Mouse (Mus musculus) 3T3-L1 (cell line): Measurements from ENCODE around the gene Rxfp3.

Experiments used
- DNase-seq: peaks from one replicate; pipeline ENCODE4 v3.0.0-alpha.2; 2015; ENCODE audit warnings: low read depth, low spot score

Gene Rxfp3

DNA sequence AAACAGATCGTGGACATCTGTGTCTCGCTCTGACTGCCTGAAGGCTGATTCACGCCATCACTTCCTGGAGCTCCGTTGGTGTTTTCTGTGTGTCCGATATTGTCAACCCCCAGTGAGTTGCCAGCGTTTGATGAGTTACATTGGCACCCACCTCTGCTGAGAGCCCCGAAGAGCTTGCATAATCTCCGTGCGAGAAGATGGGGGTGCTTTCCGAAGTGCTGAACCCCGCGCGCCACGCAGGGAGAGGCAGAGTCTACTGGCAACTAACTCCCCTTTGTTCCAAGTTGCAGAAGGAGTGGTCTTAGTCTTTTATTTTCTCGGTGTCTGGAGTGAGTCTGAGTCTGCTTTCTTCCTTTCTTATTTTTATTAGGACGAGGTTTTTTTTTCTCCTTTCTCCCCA, at the start of gene Rxfp3:
Rxfp3 (minus strand) TSS at position 281 of the 400 bp plus-strand sequence.
- DNase-seq, result no peak

GRCm38 (mm10) chr15:11084993-11085365, 47.2 kb upstream of the Rxfp3 start:
- DNase-seq, result peak; percentile 75

DNA sequence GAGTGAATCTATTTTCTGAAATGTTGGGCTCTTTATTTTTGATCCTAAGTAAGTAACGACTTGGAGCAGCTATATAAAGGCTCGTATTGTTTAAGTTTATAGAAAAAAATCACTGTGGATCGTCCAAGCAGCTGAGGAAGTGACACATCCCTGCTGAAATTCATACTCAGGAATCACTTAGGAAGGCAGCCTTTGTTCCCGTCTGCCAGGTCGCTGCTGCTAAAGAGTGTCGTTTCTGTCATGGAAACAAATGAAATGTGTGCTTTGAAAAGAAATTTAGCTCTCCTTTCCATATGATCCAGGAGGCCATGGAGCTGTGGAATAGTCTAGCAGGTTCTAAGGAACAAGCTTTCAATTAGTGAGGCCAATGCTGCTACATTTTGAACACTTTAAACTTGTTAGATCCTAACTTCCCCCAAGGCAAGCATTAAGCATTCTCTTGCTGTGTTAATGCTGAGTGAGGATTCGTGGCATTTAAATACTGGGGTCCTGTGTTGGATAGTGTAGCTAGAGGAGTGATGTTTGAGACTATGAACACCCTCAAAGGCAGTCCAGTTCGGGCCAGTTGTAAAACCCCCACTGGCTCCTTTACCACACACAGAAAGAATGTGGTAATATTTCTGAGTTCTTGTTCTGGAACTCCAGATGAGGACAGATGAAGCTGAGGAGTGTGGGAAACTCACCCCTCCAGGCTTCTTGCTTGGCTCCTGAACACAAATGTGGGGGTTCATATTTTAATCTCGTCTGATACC, 46.6 kb upstream of the Rxfp3 start:
- peak; percentile 77 for DNase-seq

GRCm38 (mm10) chr15:11083678-11084077, 45.9 kb upstream of the Rxfp3 start:
- DNase-seq, result no peak

DNA sequence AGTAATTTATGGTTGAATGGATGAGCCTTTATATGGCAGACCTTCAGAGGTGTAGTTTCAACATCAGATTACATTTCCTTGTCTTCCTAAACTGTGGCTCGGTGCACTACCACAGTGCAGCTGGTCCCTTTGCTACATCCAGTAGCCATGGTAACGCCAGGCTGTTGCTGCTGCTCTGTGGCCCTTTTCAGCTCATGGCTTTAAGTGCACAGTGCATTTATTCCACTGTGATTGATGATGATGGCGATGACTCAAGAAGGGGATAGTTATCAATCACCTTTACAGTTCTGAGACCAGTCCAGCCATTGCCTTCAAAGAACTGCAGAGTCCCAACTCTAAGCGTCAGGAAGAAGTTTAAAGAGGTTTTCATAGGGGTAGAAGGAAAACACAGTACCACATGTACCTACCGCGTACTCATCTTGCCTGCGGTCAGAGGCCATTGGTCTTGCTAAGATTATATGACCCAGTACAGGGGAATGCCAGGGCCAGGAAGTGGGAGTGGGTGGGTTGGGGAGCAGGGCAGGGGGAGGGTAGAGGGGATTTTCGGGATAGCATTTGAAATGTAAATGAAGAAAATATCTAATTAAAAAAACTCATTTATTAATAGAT, 45.3 kb upstream of the Rxfp3 start:
- DNase-seq, result no peak

- no peak for DNase-seq
Measured at GRCm38 (mm10) chr15:11075726-11076361, 38.1 kb upstream of the Rxfp3 start.

DNA sequence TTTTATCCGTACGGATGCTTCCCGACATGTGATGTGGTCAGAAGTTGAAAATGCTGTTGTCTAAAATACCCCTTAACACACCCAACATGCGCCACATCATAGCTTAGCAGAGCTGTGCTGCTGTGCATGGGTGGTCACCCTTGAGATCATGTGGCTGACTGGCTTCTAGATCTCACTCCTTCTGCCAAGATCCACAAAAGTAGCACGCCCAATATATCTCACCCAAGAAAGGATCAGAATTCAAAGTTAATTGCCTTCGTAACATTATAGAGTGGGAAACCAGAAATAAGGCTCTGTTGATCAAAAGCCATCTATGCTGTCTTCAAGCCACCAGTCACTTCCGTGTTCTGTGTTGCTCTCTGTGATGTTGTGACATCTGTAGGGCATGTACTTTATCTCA, 30.1 kb upstream of the Rxfp3 start:
- DNase-seq, result no peak

GRCm38 (mm10) chr15:11066299-11066698, 28.5 kb upstream of the Rxfp3 start:
- DNase-seq, result no peak

DNA sequence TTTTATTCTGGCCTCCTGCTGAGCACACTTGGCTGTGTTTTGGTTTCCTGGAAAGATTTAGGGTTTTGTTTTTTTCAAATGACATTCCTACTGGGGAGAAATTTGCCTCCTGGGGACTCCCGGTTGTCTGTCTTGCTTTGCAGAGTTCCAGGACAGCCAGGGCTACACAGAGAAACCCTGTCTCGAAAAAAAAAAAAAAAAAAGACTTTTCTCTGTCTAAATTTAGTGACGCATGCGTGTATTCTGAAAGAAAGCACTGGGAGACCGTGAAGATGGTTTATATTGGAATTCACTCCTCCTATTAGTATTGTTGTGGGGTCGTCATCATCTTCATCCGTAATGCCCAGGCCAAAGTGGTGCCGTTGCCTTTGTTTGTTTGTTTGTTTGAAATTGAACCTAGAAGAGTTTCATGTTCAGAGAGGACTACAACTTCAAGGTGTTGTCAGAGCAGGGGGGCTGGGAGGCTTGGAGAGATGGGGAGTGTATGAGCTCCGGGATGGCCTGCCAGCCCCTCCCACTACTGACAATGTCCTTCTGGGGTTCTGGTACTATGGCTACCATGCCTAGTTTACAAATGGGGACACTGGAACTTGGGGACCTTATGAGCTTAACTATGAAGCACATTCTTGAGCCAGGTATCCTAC, 27.9 kb upstream of the Rxfp3 start:
- DNase-seq, result peak; percentile 56

DNA sequence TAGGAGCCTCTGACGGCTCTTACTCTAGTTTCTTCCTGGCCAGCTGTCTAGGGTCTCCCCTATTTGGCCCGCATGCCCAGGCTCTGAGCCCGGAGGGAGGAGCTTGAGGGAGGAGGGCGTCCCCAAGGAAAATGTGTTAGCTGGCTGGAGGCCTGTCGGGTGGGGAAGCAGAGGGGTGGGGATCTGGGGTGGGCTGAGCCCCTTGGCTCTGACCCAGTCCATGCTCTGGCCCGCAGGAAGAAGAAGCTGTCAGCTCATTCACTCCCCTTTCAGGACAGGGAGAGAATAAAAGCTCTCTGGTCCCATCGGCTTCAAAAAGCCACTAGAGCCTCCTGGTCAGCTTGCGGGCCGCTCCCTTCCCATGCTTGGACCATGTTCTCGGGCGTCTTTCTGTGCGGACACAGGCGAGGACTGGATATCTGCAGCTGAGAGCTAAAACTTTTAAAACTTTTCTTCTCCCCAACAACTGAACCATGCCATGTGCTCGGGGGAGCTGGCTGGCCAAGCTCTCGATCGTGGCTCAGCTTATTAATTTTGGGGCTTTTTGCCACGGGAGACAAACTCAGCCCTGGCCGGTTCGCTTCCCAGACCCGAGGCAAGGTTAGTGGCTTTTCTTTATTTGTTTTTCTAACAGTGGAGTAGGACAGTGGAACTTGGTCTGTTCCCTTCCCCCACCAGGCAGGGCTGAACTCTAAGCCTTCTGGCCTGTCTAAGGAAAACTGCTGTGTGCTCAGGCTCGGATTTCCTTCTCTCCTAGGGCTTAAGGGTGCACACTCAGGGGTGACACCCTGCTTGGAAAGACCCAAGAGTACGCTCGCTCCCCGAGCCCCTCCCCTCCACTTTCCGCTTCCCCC, 27.0 kb upstream of the Rxfp3 start, which contains the start of gene Adamts12:
Adamts12 (plus strand) TSS at position 233 of the 854 bp plus-strand sequence.
- peak; percentile 83 for DNase-seq

DNA sequence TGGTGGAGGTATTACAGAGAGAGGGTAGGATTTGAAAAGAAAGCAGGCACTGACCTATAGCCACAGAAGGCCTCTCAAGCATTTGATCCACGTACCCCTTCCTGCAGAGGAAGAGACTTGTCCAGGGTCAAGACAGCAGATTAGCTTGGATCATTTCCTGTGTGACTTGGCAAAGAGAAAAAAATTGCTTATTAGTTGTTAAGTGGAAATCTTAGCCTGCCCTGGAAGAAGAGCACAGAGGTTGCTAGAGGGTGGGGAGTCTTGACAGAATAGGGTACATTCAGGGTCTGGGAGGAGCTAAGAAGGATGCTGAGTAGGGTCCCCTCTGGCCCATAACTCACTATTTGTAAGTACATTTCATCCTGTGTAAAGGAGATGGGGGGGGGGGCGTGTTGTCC, 26.4 kb upstream of the Rxfp3 start:
- peak; percentile 78 for DNase-seq

GRCm38 (mm10) chr15:11062903-11063302, 25.1 kb upstream of the Rxfp3 start:
- DNase-seq, result no peak

- DNase-seq, result no peak
Measured at GRCm38 (mm10) chr15:11054440-11055080, 16.8 kb upstream of the Rxfp3 start.

DNA sequence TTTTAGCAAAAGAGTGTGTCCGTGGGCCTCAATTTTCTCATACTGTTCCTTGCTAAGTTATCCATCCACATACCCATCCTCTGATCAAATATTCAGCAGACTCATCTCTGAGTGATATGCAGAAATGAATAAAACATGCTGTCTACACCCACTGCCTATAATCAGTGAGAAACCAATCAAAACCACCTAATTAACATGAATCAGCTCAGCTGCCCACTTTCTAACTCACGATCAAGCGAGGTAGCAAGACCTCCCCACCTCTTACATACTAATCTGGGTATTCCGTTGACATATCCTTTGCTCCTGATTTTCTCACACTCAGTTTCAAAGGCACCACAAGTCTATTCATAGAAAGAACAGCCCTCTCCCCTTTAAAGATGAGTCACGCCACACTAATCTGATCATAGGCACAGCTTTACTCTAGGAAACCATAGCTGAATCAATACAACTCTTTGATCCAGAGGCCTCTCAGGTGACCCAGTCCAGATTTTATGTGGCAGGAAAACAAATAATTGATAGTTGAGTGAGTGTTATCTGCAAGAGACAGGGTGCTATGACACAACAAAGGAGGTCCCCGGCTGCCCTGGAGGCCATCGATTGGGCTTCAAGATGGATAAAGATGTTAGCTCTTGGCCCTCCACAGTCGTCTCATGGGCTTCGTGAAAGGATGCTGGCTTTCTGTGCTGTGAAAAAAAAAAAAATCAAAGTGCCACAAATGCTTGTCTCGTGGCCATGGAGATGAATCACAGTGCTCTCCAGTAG, 16.1 kb upstream of the Rxfp3 start:
- no peak for DNase-seq

- peak; percentile 93 for DNase-seq
Measured at GRCm38 (mm10) chr15:11042828-11043227, 5.0 kb upstream of the Rxfp3 start.

- DNase-seq, result no peak
Measured at GRCm38 (mm10) chr15:11041229-11041628, 3.4 kb upstream of the Rxfp3 start.

GRCm38 (mm10) chr15:11040067-11040466, 2.3 kb upstream of the Rxfp3 start:
- DNase-seq, result no peak

GRCm38 (mm10) chr15:11038476-11038875, 685 bp upstream of the Rxfp3 start:
- DNase-seq, result peak; percentile 85

DNA sequence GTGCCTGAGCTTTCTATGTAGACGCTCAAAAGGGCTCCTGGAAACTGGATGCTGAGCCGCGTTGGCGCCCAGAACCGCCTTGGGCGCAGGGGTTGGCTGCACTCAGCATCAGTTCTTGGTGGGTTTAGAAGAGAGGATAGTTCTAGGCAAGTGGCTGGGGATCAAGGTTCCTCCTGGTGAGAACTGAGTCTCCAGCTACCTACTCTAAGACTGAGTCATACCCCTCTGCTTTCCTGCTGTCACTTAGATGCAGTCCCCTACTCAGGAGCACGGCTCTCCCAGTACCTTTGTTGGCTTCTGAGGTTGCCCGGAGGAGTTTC, 455 bp downstream of the Rxfp3 start:
- DNase-seq, result no peak
